Mouse (Mus musculus): ENCODE data around the gene Gm10750. TPM values are rescaled to one million over a fixed set of nuclear protein-coding genes. Genes with fewer than 3 reads are reported as not detected.
"Not testable (repeated sequence)": the region's sequence is repeated elsewhere in the genome, so short reads cannot be mapped to it uniquely, and the experiment has no call there.

Gm10750 gene
- not detected in 2 replicates for polyA plus RNA-seq (2016; fragmentation: Nextera tagmentation; extraction: Ambion mirVana)

DNA sequence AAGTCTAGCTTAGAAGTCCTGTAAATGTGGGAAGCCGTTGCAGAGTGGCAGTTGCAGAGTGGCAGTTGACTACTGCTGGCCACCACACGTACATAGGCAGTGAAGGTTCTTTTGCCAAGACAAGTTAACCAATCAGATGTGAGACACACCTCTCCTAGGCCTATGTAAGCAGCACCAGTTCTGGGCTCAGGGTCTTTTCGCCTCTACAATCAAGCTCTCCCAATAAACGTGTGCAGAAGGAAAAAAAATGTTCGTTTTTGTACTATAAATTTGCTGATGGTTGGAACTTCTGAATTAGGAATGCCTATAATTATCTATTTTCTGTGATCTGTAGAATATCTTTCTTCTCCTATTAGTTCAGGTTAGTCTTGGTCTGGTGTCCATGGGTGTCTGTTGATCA is at the start of gene Gm10750:
Gene Gm10750 (minus strand): TSS at position 101 of the 400 bp plus-strand sequence.
- not testable (repeated sequence) for ATAC-seq (ENCODE audit: low FRiP score); H3K9me3 ChIP-seq; H3K9ac ChIP-seq; H3K27me3 ChIP-seq; H3K4me3 ChIP-seq (replicated peaks); H3K4me2 ChIP-seq; H3K27ac ChIP-seq; H3K36me3 ChIP-seq (replicated peaks); H3K4me1 ChIP-seq
- 81% methylated on average over 5 of the region's 5 CpGs for WGBS

DNA sequence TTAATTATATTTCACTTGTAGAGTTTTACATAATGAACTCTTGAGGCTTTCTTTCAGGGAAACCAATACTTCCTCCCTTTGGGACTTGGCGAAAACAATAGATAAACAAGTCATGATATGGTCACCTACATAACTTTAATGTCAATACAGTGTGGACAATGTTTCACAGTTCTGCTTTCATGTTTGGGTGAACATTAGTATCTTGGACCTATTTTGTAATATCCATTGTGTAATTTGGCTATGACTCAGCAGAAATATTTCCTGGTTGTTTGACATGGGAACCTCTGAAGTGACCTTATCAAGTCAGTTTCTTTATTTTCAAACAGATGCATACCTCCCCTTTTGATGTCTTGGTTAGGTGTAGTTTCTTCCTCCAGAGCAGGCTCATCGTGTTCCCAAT is 12.2 kb downstream of the Gm10750 start:
- no peaks in the 10 kb centered on the region for H3K36me3 ChIP-seq (replicated peaks)
- 86% methylated on average over 2 of the region's 2 CpGs for WGBS
- no peak overlapping the region for H3K4me3 ChIP-seq (replicated peaks)
- H3K27me3 ChIP-seq: no peaks in the 10 kb centered on the region
- H3K9ac ChIP-seq: no peak overlapping the region
- ATAC-seq (ENCODE audit: low FRiP score): no peak
- no peak overlapping the region for H3K27ac ChIP-seq
- no peak overlapping the region for H3K4me2 ChIP-seq
- no peaks in the 10 kb centered on the region for H3K9me3 ChIP-seq
- no peaks in the 10 kb centered on the region for H3K4me1 ChIP-seq

DNA sequence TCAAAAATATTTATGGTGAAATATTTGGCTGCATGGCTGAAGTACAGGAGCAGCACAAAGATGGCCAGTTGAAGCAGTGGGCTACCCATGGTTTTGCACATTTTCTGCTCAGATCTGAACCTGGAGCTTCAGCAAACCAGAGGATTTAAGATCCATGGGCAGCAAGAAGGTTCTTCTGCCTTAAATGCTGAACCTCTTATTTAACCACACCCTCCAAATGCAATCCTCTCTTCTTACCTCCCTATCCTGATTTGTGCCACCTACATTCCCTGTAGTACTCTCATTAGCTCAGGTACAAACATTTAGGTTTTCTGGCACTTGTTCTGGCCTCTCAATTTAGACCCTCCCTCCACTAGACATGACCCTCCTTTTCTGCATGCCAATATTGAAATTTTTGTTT is 13.9 kb downstream of the Gm10750 start, which contains the start of gene Gm1330:
Gene Gm1330 (minus strand): TSS at position 101 of the 400 bp plus-strand sequence.
- Histone ChIP-seq H3K36me3 (replicated peaks) (no peaks in the 10 kb centered on the region), H3K9me3 (no peaks in the 10 kb centered on the region), H3K4me2 (no peak within 1 kb of the TSS), H3K27me3 (no peaks in the 10 kb centered on the region), H3K4me3 (replicated peaks) (no peak within 1 kb of the TSS), H3K9ac (no peak within 1 kb of the TSS), H3K27ac (no peak within 1 kb of the TSS), H3K4me1 (no peaks in the 10 kb centered on the region)
- ATAC-seq (ENCODE audit: low FRiP score): no peak

DNA sequence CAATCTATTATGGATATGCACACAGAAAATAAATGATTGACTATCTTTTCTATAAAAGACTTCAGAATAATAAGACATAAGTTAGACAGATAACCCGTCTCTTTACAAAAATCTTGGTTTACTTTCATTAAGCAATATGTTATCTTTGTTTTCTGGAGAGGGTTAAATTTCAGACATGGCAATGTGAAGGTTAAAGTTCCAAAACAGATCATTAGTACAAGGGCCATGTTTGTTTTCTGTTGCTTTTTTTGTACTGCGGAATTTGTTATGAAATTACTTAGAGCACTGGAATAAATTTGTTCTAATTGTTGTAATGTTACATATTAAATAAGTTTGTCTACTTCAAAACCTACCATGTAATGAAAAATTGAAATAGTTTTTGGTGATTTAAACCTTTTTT is 21.9 kb downstream of the Gm10750 start:
- no peak overlapping the region for H3K4me2 ChIP-seq
- no peak overlapping the region for H3K27ac ChIP-seq
- no peak overlapping the region for H3K9ac ChIP-seq
- no peak for ATAC-seq (ENCODE audit: low FRiP score)
- H3K4me1 ChIP-seq: no peaks in the 10 kb centered on the region
- H3K4me3 ChIP-seq (replicated peaks): no peak overlapping the region
- 86% methylated on average over 2 of the region's 2 CpGs for WGBS
- no peaks in the 10 kb centered on the region for H3K27me3 ChIP-seq
- no peaks in the 10 kb centered on the region for H3K36me3 ChIP-seq (replicated peaks)
- H3K9me3 ChIP-seq: no peaks in the 10 kb centered on the region

Other genes with a start within 250 kb of the Gm10750 start
- not detected in 2 replicates for gene Cst11, start 245.7 kb downstream of the Gm10750 start, polyA plus RNA-seq (2016; fragmentation: Nextera tagmentation; extraction: Ambion mirVana)
- gene 8030411F24Rik, start 235.2 kb downstream of the Gm10750 start, polyA plus RNA-seq (2016; fragmentation: Nextera tagmentation; extraction: Ambion mirVana): not detected in 2 replicates
- gene Cst12, start 227.9 kb downstream of the Gm10750 start, polyA plus RNA-seq (2016; fragmentation: Nextera tagmentation; extraction: Ambion mirVana): not detected in 2 replicates
- gene Cst8, start 218.5 kb downstream of the Gm10750 start, polyA plus RNA-seq (2016; fragmentation: Nextera tagmentation; extraction: Ambion mirVana): not detected in 2 replicates
- not detected in 2 replicates for gene Cst13, start 197.2 kb downstream of the Gm10750 start, polyA plus RNA-seq (2016; fragmentation: Nextera tagmentation; extraction: Ambion mirVana)
- gene Cst9, start 182.1 kb downstream of the Gm10750 start, polyA plus RNA-seq (2016; fragmentation: Nextera tagmentation; extraction: Ambion mirVana): not detected in 2 replicates
- gene 9230104L09Rik, start 152.2 kb downstream of the Gm10750 start, polyA plus RNA-seq (2016; fragmentation: Nextera tagmentation; extraction: Ambion mirVana): not detected in 2 replicates
- gene Cst3, start 141.5 kb downstream of the Gm10750 start, polyA plus RNA-seq (2016; fragmentation: Nextera tagmentation; extraction: Ambion mirVana): 290 and 307 TPM in 2 replicates
- gene Gm1330, start 14.0 kb downstream of the Gm10750 start, polyA plus RNA-seq (2016; fragmentation: Nextera tagmentation; extraction: Ambion mirVana): not detected in 2 replicates

All from forebrain, embryonic 12.5 days (tissue).